In genomic region chr16:45192613-45193012, GRCm38 (mm10) we compare ENCODE assay signal across 8 mouse cellular contexts. TPM values are rescaled to one million over a fixed set of nuclear protein-coding genes. Genes with fewer than 3 reads are reported as not detected.
A peak's percentile ranks its signal among the peaks of the same experiment; 100 is the strongest.
DNase-seq lines count a peak whose midpoint lies in the region; ATAC-seq and TF ChIP-seq lines count a peak whose summit lies in the region.

No protein-coding gene starts in this region.

- no peaks in the 10 kb centered on the region for H3K4me1 ChIP-seq in heart, embryonic 11.5 days (ENCODE audit: control insufficient read depth, insufficient read depth, low read length)
- no peaks in the 10 kb centered on the region for H3K4me1 ChIP-seq in intestine, postnatal 0 days (replicated peaks; ENCODE audit: control insufficient read depth, insufficient read depth, low read length)

- ATAC-seq in heart, embryonic 11.5 days (replicated peaks; ENCODE audit: insufficient number of reproducible peaks, low FRiP score, low TSS enrichment): no peak
- no peak for ATAC-seq in intestine, postnatal 0 days
- ATAC-seq in monocyte, adult 5-6 weeks (replicated peaks; ENCODE audit: insufficient number of reproducible peaks, low FRiP score, low TSS enrichment, poor library complexity, severe bottlenecking): peak; percentile 75

- H3K4me2 ChIP-seq in heart, embryonic 11.5 days: no peak overlapping the region
- H3K4me2 ChIP-seq in intestine, postnatal 0 days (replicated peaks; ENCODE audit: low read depth): no peak overlapping the region

- no peak overlapping the region for H3K4me3 ChIP-seq in heart, embryonic 11.5 days (ENCODE audit: low read depth, low read length)
- H3K4me3 ChIP-seq in intestine, postnatal 0 days (ENCODE audit: low read depth, low read length): no peak overlapping the region

- intact Hi-C loops in left cerebral cortex, postnatal 4 days (cut with DNase I): no loop called here

- WGBS in heart, embryonic 11.5 days (ENCODE audit: insufficient replicate concordance): 13% methylated on average over 1 of the region's 1 CpGs
- 8% methylated on average over 1 of the region's 1 CpGs for WGBS in intestine, postnatal 0 days

- peak; percentile 68 to 87 for DNase-seq in heart, adult 18-20 months
- peak; percentile 88 to 93 for DNase-seq in cerebellum, postnatal 14 days
- DNase-seq in frontal cortex, postnatal 36 days (ENCODE audit: low spot score in 2 of 2): peak; percentile 63 to 81
- DNase-seq in left cerebral cortex, postnatal 4 days: peak; percentile 81
- DNase-seq in spleen, postnatal 36 days (ENCODE audit: low spot score in 2 of 2): peak; percentile 46 to 54

- no peaks in the 10 kb centered on the region for H3K27me3 ChIP-seq in heart, embryonic 11.5 days (ENCODE audit: control insufficient read depth, insufficient read depth, low read length)
- no peaks in the 10 kb centered on the region for H3K27me3 ChIP-seq in intestine, postnatal 0 days (replicated peaks; ENCODE audit: control insufficient read depth, insufficient read depth, low read length)

- H3K9me3 ChIP-seq in heart, embryonic 11.5 days (replicated peaks; ENCODE audit: control insufficient read depth, low read length): no peaks in the 10 kb centered on the region
- no peaks in the 10 kb centered on the region for H3K9me3 ChIP-seq in intestine, postnatal 0 days (ENCODE audit: control insufficient read depth)

- no peak overlapping the region for H3K27ac ChIP-seq in heart, embryonic 11.5 days (ENCODE audit: low read depth, low read length)
- no peak overlapping the region for H3K27ac ChIP-seq in intestine, postnatal 0 days (ENCODE audit: low read depth, low read length)

- no peak overlapping the region for H3K9ac ChIP-seq in heart, embryonic 11.5 days (ENCODE audit: low read depth, low read length)
- no peak overlapping the region for H3K9ac ChIP-seq in intestine, postnatal 0 days (ENCODE audit: low read depth, low read length)

- no peaks in the 10 kb centered on the region for H3K36me3 ChIP-seq in heart, embryonic 11.5 days (ENCODE audit: control insufficient read depth, insufficient read depth, low read length)
- H3K36me3 ChIP-seq in intestine, postnatal 0 days (ENCODE audit: control insufficient read depth, insufficient read depth): no peaks in the 10 kb centered on the region; the same call in 1 of the 2 replicates

- peak; percentile 89 for TF ChIP-seq CTCF in intestine, postnatal 0 days (IDR thresholded peaks at IDR 0.05; ENCODE audit: low read depth)

RNA-seq across cellular contexts. Expression of gene Btla, which starts 31.5 kb away (rescaled TPM):
- total RNA-seq in heart, adult 18-20 months (2021): 1 to 10 TPM in 1 of 2 experiments, under 1 TPM in 1; 0.99 to 4.3 TPM
- polyA plus RNA-seq in heart, embryonic 11.5 days (2014; fragmentation: Nextera tagmentation; extraction: Ambion mirVana): not detected in 2 replicates
- polyA plus RNA-seq in intestine, postnatal 0 days (2015; fragmentation: Nextera tagmentation; extraction: Ambion mirVana): 0.17 and 0.44 TPM in 2 replicates
- total RNA-seq in left cerebral cortex, postnatal 4 days (2021): under 1 TPM; 0.18 to 0.78 TPM
- total RNA-seq in monocyte, adult 5-6 weeks (2017): 30.8 to 44.8 TPM (median 34.9 TPM) in 3 replicates

RNA-seq across cellular contexts. Expression of gene Atg3, which starts 34.0 kb away (rescaled TPM):
- 10 to 100 TPM; 18.8 to 19.1 TPM for total RNA-seq in heart, adult 18-20 months (2021)
- polyA plus RNA-seq in heart, embryonic 11.5 days (2014; fragmentation: Nextera tagmentation; extraction: Ambion mirVana): 34.8 and 36.8 TPM in 2 replicates
- polyA plus RNA-seq in intestine, postnatal 0 days (2015; fragmentation: Nextera tagmentation; extraction: Ambion mirVana): 45.8 and 49.5 TPM in 2 replicates
- 10 to 100 TPM; 41.8 to 48.1 TPM for total RNA-seq in left cerebral cortex, postnatal 4 days (2021)
- 84.0 to 119 TPM (median 104 TPM) in 3 replicates for total RNA-seq in monocyte, adult 5-6 weeks (2017)

RNA-seq across cellular contexts. Expression of gene Slc35a5, which starts 34.1 kb away (rescaled TPM):
- total RNA-seq in heart, adult 18-20 months (2021): 10 to 100 TPM; 10.8 to 11.9 TPM
- 14.8 and 18.8 TPM in 2 replicates for polyA plus RNA-seq in heart, embryonic 11.5 days (2014; fragmentation: Nextera tagmentation; extraction: Ambion mirVana)
- 19.9 and 20.4 TPM in 2 replicates for polyA plus RNA-seq in intestine, postnatal 0 days (2015; fragmentation: Nextera tagmentation; extraction: Ambion mirVana)
- 10 to 100 TPM; 49.5 to 52.3 TPM for total RNA-seq in left cerebral cortex, postnatal 4 days (2021)
- 15.5 to 28.5 TPM (median 27.8 TPM) in 3 replicates for total RNA-seq in monocyte, adult 5-6 weeks (2017)
